In the genomic region with DNA sequence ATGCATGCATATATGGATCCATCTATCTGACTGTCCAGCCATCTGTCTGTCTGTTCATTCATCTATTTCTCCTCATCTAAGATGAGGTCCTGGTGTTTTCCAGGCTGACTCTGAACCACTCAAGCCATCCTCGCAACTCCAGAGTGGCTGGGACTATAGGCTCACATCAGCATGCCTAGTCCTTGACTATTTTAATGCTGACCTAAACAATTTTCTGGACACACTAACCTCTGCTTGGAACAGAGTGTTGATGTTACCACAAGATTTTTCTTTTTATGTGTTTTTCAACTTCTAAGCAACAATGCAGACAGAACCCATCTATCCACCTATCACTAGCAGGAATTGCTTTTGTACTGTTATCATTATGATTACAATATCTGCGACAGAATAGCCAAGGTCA, we compare ENCODE assay signal across 15 mouse cellular contexts.
"Had no signal": no experiment of that assay in that cellular context is flagged by ENCODE, and none has a peak within 500 bp of the region (broad histone marks: within the 10 kb centered on the region; RNA-seq: fewer than 3 reads in every experiment).

No protein-coding gene starts in this region.

- H3K9ac ChIP-seq: neural tube, embryonic 15.5 days; stomach, embryonic 15.5 days had no signal

- H3K4me1 ChIP-seq: stomach, embryonic 15.5 days had no signal

- H3K36me3 ChIP-seq: neural tube, embryonic 15.5 days; stomach, embryonic 15.5 days had no signal

- DNase-seq: retina, postnatal 1 day; right cerebral cortex, adult 18-20 months; right cerebral cortex, postnatal 14 days; right cerebral cortex, postnatal 25 days; right cerebral cortex, postnatal 4 days; spleen, adult 18-20 months; thymus, adult 18-20 months; thymus, adult 2 months; thymus, postnatal 14 days; thymus, postnatal 25 days; thymus, postnatal 36 days; thymus, postnatal 4 days had no signal

- H3K27me3 ChIP-seq: neural tube, embryonic 15.5 days; stomach, embryonic 15.5 days had no signal

- H3K9me3 ChIP-seq: neural tube, embryonic 15.5 days; stomach, embryonic 15.5 days had no signal

- H3K4me2 ChIP-seq: neural tube, embryonic 15.5 days; stomach, embryonic 15.5 days had no signal

- H3K4me3 ChIP-seq: neural tube, embryonic 15.5 days; stomach, embryonic 15.5 days had no signal

- H3K27ac ChIP-seq: neural tube, embryonic 15.5 days; stomach, embryonic 15.5 days; stomach, postnatal 0 days had no signal
